Mouse (Mus musculus) spleen, postnatal 14 days (tissue): ENCODE measurements around the gene Sgms2.
"Not testable (repeated sequence)": the region's sequence is repeated elsewhere in the genome, so short reads cannot be mapped to it uniquely, and the experiment has no call there.

Source experiments
- DNase-seq, 2 experiments: peaks; one replicate each; pipeline ENCODE4 v3.0.0; 2021 to 2022; ENCODE audit warnings: low spot score in 2 of 2

Gene Sgms2

DNA sequence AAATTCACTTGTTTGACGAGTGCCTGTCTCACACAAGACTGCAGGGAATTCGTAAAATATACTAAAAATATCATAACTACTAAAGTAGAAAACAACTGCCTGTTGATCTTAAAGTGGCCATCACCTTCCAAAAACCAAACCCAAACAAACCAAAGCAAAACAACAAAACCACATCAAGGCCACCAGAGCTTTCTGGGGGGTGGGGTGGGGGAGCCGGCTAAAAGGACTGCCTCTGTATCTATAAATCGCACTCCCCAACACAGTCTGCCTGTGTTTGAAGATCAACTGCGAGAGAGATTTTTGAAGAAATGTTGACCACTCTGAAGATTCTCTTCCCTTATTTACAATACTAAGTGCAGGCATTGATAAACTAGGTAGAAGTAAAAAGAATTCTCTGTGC lies 133.0 kb downstream of the Sgms2 start:
- DNase-seq = no peak

DNA sequence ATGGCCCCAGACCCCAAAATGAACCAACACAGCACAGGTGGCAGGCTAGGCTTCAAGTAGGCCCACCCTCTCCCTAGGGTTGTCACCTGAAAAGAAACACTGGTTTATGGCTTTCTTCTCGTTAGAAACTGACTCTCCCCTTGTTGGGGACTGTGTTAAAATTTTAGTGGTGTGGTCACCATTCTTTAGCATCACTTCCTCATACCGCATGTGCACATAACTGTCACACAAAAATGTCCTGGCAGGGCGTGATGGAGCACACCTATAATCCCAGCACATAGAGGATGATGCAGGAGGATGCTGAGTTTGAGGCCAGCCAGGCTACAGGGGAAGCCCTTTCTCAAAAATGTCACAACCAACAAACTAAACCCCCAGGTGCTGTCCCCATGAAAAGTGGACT lies 133.6 kb downstream of the Sgms2 start:
- no peak for DNase-seq

DNA sequence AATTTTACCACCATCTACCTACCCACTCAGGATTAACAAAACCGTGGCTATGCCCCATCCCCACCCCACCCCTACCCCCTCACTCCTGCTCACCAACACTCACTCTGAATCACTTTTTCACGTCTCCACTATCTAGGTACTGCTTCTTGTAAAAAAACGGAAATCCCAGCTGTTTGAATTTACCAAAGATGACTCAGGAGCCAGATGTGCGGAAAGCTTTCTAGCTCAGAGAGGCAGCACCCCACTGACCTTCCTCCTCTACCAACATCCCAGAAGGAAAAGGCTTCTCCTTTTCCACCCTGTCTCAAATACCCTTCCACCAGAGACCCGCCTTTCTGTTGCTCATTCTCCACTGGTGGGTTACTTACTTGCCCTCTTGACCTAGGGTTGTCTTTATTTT lies 135.2 kb downstream of the Sgms2 start:
- DNase-seq = no peak

DNA sequence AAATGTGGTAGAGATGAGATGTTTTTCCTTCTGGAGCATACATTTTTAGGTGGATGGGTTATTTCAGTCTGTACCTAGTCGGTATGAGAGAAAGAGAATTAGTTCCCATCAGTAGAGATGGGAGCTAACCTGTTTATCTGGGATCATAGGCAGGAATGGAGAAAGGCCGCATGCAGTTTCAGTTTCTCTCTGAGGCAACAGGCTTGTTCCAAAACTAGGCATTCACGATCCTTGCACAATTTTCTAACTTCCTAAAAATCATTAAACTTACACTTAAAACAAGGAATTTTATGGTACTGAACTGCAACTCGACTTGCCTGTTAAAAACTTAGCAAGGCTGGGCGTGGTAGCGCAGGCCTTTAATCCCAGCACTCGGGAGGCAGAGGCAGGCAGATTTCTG lies 140.7 kb downstream of the Sgms2 start:
- no peak for DNase-seq

DNA sequence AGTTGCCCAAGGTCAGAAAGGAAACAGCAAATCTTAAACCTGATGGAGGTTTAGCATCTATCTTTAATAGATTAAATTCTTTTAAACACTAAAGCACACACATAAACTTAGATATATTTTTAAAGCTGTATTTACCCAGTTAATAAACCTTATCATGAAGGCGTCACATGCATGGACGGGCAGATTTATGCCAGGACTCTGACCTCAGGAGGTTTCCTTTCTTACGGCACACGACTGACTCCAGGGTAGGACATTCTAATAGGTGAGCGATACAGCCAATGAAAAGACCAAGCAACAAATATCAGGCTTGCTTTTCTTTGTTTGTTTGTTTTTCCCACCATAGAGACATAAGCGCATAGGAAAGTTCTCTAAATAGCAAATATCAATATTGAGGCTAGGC lies 142.2 kb downstream of the Sgms2 start:
- no peak for DNase-seq

DNA sequence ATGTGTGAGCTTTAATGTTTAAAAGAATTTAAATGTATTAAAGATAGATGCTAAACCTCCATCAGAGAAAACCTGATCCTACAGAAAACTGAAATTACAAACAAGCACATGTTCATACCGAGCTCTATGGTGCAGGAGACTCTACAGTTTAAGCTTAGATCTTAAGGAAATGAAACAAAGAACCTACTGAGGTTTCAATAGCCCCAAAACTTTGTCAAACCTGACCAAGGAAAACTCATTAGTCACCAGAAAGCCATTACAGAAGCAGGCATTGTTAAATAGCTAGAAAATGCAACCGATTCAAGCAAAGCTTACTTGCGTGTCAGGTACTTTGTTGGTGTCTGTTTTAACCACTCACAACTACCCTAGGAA lies 142.6 kb downstream of the Sgms2 start:
- DNase-seq = no peak

DNA sequence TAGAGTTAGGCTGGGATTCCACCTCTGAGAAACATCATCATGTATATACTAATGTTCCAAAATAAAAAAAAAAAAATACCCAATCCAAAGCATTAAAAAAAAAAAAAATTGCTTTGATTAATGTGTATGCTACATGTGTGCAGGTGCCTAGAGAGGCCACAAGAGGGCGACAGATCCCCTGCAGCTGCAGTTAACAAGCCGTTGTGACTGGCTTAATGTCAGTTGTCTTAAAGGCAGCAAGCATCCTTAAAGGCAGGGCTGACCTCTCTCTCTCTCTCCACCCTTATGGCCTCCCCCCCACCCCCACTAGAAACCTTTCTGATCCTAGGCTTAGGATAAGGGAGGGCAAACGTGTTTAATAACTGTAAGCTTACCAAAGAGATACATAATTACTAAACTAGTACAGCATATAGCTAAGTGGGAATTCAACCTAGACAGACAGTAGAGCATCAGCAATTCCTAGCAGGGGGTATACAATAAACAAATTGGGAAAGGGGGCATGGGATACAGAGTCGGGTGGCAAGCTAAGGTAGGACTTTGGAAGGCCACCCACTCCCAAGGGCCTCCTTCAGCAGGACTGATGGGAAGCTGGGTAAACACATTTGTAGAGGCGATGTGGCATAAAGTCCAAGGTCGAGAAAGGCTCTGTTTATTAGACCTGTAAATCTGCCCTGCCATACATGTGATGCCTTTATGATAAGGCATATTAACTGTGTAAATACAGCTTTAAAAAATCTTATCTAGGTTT lies 143.2 kb downstream of the Sgms2 start:
- DNase-seq = no peak

DNA sequence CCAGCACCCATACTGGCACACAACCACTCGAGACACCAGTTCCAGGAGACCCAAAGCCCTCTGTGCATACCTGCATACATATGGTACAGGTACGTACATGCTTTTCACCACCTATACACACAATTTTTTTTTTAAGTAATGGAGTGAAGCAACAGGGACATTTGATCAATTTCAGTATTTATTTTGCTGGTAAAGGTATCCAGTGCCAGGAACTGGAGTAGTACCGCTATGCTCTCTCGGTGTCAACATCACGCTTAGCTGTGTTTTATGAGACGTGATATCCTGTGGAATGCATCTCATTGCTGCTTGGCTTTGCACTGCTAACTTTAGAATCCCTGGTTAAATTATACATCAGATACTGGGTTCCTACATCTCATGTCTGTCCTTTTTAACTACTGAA lies 145.3 kb downstream of the Sgms2 start:
- DNase-seq = no peak

DNA sequence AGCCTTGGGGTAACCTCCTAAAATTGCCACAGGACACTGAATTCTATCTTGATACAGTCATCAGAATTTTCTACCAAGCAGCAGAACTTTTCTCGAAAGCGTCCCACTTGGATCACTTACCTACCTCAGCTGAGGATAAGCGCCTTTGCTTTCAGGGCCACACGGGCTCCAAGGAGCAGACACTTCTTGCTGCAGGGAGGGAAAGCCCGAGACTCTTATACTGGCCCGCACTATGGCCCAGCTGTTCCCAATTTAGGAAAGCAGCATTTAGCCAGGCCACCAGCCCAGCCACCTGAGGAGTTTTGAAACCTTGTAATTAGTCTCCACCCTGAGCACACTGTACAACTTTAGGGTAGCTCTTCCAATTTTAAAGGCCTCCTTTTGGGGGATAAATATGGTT lies 147.9 kb downstream of the Sgms2 start:
- DNase-seq = no peak

DNA sequence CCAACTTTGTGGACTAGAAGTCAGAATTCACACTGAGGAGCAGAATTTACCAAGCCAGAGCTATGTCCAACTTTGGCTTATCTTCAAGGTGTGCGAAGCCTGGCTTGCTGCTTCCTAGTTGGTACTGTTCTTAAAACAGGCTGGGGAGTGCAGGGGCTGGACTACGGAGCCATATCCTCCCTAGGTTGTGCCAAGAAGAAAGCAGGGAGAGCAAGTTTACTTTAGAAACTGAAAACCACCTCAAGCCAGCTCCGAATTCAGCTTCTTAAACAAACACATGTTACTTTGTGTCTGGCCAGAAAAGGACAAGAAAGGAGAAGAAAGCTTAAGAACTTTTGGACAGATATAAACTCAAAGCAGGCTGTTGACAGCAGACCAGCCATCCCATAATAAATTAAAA lies 150.3 kb downstream of the Sgms2 start:
- no peak for DNase-seq

DNA sequence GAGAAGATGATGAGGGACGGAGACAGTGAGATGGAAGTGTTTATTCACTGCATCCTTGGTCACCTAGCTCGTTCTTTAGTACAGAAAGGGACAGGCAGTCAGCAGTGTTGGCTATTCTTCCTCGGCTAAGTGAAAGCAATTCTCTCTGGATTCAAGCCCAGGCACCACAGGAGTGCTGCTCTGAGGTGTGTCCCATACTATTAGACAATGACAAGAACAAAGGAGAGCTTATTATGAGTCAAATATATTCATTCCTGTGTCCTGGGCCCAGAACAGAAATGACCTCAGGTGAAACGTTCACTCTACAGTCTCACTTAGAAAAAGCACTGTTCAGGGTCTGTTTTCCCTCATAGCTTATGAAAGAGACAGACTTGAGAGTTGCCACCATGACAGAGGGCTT lies 151.9 kb downstream of the Sgms2 start:
- no peak for DNase-seq

DNA sequence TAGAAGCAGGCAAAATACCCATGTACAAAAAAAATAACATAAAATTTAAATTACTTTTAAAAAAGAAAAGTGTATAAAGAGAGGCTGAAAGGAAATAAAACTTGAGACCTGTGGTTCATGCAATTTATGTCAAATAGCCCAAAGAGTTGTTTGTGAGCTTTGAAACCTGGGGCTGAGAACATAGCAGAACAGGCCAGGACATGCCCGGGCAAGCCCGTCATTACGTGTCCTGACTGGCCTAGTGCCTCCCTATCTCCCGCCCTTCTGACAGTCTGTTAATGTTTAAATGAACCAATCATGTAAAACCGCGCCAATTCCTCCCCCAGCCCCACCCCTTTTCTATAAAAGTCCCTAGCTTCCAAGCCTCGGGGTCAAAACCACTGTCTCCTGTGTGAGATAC lies 153.5 kb downstream of the Sgms2 start:
- not testable (repeated sequence) for DNase-seq

DNA sequence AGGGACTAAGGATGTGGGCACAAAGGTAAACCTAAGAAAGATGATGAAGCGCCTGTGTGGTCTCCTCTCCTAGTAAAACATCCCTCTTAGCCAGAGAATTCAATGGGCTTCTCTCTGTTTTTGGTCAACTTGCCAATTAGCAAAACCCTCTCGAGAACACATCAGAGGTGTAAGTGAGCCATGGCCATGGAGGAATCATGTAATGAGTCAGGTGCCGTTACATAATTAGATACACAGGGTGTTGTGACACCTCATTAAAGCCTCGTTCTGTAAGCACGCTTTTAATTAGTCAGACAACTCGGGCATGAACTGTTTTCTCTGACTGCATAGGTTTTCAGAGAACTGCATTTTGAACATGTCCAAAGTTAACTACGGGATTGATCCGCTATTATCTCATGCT lies 154.6 kb downstream of the Sgms2 start:
- DNase-seq = no peak

DNA sequence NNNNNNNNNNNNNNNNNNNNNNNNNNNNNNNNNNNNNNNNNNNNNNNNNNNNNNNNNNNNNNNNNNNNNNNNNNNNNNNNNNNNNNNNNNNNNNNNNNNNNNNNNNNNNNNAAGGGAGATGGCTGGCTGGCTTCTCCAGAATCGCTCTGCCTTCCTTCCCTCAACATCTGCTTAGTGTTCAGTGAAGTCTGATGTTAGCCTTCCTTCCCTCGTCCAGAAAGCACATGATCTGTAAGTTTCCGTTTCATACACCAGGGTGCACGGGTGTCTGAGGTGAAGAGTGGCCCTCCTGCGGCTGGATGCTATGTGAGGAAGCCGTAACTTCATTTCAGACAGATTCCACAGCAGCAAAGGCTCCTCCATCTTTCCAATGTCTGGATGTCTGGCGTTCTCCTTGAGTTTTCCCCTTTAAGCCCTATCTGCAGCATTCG lies 156.1 kb downstream of the Sgms2 start:
- DNase-seq = no peak

DNA sequence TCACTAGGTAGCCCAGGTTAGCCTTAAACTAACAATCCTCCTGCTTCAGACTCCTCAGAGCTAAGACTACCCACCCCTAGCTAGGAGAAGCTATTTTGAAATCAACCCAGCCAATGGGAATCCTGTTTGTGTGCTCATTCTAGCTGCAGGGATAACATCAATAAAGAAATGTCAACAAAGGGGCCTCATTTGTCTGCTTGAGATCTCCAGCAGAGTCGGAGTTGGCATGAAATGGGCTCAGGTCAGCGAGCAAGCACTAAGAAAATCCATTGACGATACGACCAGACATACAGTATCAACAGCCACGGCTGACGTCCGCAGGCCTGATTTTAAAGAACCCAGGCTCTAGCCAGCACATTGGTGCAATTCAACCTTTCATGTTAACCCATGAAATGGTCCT lies 164.0 kb downstream of the Sgms2 start:
- DNase-seq = no peak

DNA sequence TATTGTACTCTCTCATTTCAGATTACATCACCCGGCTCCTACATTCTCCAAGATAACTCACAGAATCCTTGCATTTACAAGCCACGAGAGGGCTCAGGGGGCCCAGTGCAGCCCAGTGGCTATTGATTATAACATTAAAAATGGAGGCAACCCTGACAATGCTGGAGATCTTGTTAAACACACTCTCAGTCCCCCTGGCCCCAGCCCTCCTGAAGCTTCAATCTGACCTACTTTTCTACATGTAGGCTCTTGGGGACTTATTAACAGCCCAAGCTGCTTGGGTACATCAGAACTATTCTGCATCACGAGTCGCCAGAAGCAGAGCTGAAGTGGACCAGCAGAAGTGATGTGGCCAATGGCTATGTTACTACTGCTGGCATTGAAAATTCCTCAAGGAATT lies 164.6 kb downstream of the Sgms2 start:
- no peak for DNase-seq

DNA sequence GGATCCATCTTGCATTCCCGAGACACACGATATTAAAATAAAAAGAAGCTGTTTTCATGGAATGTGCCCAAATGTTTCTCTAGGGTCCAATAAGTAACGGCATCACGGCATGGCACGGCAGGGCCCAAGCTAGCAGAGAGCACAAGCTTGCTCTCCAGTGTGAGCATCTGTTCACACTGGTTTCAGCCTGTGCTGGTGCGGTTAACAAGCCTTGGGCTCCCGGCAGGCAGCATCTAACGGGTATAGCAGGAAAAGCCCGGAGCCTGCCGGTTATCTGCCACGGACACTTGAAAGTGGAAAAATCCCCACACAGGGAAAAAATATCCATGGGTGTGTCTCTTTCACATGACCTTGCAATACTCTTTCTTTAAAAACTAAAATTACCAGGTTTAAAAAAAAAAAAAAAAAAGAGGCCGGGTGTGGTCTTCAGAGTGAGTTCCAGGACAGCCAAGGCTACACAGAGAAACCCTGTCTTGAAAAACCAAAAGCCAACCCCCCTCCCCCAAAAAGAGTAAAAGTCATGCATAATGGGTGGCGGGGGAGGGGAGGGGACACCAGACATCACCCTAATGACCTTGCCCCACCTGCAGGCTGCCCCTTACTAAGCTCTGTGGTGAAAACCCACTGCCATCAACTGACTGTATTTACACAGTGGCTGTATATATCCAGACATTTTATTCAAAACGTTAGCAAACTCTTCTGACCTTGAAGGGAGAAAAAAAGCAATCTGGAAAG lies 169.0 kb downstream of the Sgms2 start:
- no peak for DNase-seq

DNA sequence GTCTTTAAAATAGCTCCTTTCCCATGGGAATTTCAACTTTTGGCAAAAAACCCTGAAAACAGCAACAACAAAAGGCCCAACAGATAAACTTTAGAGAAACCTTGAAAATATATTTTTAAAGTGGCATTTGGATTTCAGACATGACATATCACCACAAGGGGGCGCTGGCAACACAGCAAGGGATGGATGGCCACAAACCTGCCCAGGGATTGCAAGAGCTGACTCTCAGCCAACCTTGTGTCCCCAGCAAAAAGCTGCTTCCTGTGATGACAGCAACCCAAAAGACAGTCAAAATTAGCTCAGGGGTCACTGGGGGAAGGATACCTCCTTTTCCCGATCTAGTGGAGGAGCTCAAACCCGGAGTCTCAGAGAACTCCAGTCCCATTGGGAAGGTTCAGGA lies 171.0 kb downstream of the Sgms2 start:
- DNase-seq = peak in 1 of 2 experiments; percentile 55

DNA sequence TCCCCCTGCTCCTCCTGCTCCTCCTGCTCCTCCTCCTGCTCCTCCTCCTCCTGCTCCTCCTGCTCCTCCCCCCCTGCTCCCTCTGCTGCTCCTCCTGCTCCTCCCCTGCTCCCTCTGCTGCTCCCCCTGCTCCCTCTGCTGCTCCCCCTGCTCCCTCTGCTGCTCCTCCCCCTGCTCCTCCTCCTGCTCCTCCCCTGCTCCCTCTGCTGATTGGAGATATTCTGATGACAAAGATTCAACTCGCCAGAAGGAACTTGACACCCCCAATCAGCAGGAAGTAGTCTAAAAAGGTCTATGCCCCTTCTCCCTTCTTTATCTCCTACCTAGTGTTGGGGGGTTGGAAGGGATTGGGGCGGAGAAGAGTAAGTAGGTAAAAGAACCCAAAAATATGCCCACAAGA lies 173.0 kb downstream of the Sgms2 start:
- no peak for DNase-seq

DNA sequence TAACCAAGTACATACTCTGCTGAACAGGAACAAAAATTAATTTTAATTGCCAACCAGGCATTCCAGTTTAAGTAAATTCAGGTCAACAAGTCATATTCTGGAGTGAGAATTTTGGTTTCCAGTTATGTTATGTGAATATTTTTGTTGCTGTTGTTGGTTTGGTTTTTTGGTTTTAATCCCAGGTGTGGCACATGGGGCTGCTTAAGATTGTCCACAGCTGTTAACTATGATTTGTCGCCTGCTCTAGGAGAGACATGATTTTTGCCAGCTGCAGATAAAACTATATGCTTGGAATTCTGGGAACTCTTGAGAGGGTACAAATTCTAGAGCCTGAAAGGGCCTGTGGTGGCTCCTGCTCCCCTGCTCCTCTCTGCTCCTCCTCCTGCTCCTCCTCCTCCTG lies 174.1 kb downstream of the Sgms2 start:
- no peak for DNase-seq

DNA sequence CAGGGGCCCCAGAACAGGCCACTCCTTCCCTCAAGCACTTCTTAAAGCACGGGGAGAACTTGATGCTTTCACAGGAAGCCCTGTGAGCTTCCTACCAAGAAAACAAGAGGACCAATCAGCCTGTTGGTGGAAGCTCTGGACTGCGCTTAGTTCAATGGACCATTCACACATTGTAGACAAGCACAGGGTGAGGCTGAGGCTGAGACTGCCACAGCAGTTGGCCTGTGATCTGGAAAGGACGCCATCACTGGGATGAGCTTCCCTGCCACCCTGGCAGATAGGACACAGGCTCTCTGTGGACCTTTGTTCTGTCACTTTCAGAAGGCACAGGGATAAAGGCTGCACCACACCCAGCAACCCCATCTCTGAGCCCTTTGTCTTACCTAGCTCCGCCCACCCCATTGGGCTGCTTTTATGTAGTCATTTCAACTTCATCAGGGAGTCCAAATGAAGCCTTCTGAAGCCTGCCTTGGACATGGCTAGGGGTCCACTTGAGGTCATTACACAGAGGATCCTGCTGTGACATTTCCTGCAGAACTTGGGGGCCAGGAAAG lies 175.2 kb downstream of the Sgms2 start:
- DNase-seq = no peak

DNA sequence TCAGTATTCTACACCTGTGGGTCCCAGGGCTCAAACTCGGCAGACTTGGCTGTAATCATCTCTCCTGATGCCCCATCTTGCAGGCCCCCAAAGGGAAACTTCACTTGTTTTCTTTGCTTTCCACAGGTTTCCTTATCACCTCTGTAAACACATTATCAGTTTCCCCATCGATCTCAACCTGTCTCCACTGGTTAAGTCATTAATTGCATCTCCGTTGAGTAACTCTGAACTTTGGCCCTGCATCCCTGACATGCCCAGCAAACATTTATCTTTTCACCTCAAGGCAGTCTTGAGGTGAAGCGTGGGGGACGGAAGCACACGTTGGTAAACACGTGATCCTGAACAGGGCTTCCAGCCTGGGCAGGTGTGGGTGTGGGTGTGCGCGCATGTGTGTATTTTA lies 178.9 kb downstream of the Sgms2 start:
- DNase-seq = no peak

DNA sequence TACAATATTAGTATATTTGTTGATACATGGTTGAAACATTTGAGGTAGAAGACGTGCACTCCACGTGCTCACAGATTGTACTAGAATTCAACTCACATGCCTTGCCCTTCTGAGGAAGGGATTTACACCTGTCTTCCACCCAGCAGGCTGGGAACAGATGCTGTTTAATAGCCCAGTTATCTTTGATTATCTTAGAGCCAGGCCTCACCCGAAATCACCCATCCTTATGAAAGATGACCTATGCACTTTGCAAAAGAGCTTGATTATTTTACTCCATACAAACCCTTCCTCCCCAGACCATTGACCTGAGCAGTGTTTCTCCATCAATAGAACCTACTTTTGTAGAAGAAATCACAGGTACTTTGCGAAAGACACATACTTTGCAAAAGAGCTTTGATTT lies 180.6 kb downstream of the Sgms2 start:
- no peak for DNase-seq
